Mouse (Mus musculus): ENCODE data around the gene Id2.

- TF ChIP-seq CTCF (IDR thresholded peaks at IDR 0.05; ENCODE audit: extremely low read depth, insufficient read depth, insufficient read length, insufficient replicate concordance) (no peak), POLR2A (IDR thresholded peaks at IDR 0.05; ENCODE audit: low read depth, low read length) (no peak)
Observed at GRCm38 (mm10) chr12:25099563-25100408, 2.8 kb upstream of the Id2 start.
